Mouse (Mus musculus) midbrain, embryonic 12.5 days (tissue): ENCODE data around the gene Nsun4. TPM values are rescaled to one million over a fixed set of nuclear protein-coding genes. Genes with fewer than 3 reads are reported as not detected.

Experiments
- ATAC-seq: fragments of 200-750 bp; cut with Nextera tagmentation; 2 replicates; pipeline ENCODE4 v1.8.0; 2017; ENCODE audit warnings: low read depth, moderate TSS enrichment, moderate library complexity; ENCODE audit not compliant: low FRiP score
- H3K27ac ChIP-seq: fragments of 300-500 bp; sonication (generic); replicated peaks from 2 replicates; pipeline ENCODE4 v1.5.1; 2016; ENCODE audit warnings: mild to moderate bottlenecking
- H3K27me3 ChIP-seq: fragments of 300-500 bp; sonication (generic); 2 replicates; pipeline ENCODE4 v1.6.1; 2016; ENCODE audit warnings: mild to moderate bottlenecking
- H3K36me3 ChIP-seq: fragments of 300-500 bp; sonication (generic); 2 replicates; pipeline ENCODE4 v1.6.1; 2016
- H3K4me1 ChIP-seq: fragments of 300-500 bp; sonication (generic); 2 replicates; pipeline ENCODE4 v1.6.1; 2016
- H3K4me2 ChIP-seq: fragments of 300-500 bp; sonication (generic); replicated peaks from 2 replicates; pipeline ENCODE4 v1.6.1; 2016; ENCODE audit warnings: mild to moderate bottlenecking, moderate library complexity
- H3K4me3 ChIP-seq: fragments of 300-500 bp; sonication (generic); 2 replicates; pipeline ENCODE4 v1.5.1; 2016; ENCODE audit warnings: mild to moderate bottlenecking
- H3K9ac ChIP-seq: fragments of 300-500 bp; sonication (generic); replicated peaks from 2 replicates; pipeline ENCODE4 v1.6.1; 2016; ENCODE audit warnings: mild to moderate bottlenecking, moderate library complexity
- H3K9me3 ChIP-seq: fragments of 300-500 bp; sonication (generic); 2 replicates; pipeline ENCODE4 v1.6.1; 2016; ENCODE audit warnings: mild to moderate bottlenecking
- WGBS: fragments of 180-500 bp; shearing (Covaris S2); methylation state at CpG from one replicate; pipeline ENCODE4 v1.1.7; 2016; 5-methylcytosine and 5-hydroxymethylcytosine counted together
- polyA plus RNA-seq: library from polyadenylated mRNA; unstranded; fragments of >200 nt; fragmentation: Nextera tagmentation; extraction: Ambion mirVana; gene quantifications from 2 replicates; pipeline ENCODE4 v1.2.1, GENCODE M21; 2016

Nsun4 gene
- polyA plus RNA-seq, 1 experiment from 2014 or later = 20.7 TPM

DNA sequence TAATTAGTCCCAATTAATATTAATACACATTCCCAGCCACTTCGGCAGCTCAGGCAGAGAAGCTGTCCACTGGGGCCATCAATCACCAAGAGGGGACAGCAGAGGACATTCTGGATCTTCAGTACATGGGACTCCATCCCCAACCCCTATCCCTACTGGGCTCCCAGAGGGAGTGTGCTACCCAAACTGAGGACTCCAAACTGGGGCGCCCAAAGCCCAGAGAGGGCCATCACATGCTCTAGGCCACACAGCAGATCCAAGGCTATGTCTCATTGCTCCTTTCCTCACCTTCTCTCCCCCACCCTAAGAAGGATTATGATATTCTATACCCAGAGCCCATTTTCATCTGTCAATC lies 58.3 kb downstream of the Nsun4 start:
- no peaks in the 10 kb centered on the region for H3K36me3 ChIP-seq
- H3K27me3 ChIP-seq = peaks cover 13% of the 10 kb centered on the region; the same call in 1 of the 2 replicates
- WGBS = 74% methylated on average over 2 of the region's 2 CpGs
- H3K9ac ChIP-seq = no peak overlapping the region
- no peak overlapping the region for H3K4me3 ChIP-seq
- H3K4me2 ChIP-seq = no peak overlapping the region
- no peak overlapping the region for H3K27ac ChIP-seq
- no peaks in the 10 kb centered on the region for H3K4me1 ChIP-seq
- ATAC-seq = no peak
- 0 out of 2 replicates have a peak, but pooled peaks cover 4% of the 10 kb centered on the region for H3K9me3 ChIP-seq

DNA sequence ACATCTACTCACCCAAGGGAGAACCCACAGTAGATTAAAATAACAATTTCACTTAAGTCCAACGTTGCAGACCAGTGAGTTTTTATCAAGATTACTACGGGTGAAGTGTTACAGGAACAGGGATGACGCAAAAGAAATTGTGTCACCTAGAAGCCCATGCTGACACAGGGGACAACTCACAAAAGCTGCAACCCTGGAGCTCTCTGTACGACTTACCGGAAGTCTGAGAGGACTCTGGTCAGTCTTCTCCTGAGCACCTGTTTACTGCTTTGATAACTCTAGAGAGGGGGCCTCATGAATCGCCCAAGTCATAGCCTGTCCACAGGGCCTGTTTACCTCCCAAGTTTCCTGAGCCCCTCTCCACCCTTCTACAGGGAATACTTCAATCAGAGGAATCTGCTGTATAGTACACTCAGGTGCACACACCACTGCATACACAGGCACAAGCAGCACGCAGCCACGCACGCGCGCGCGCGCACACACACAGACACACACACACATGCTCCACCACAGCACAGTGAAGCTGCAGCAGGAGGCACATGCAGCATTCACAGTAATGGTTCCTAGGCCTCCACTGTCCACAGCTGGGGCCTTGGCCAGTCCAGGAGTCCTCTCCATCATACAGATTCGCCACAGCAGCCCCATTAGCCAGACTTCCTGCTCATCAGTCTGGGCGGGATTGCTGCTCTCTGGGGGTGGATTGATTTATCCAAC lies 58.9 kb downstream of the Nsun4 start:
- H3K27me3 ChIP-seq = peaks cover 13% of the 10 kb centered on the region; the same call in 1 of the 2 replicates
- no peak overlapping the region for H3K9ac ChIP-seq
- WGBS = 88% methylated on average over 16 of the region's 16 CpGs
- H3K9me3 ChIP-seq = 0 out of 2 replicates have a peak, but pooled peaks cover 4% of the 10 kb centered on the region
- no peak overlapping the region for H3K4me3 ChIP-seq
- no peaks in the 10 kb centered on the region for H3K36me3 ChIP-seq
- no peak overlapping the region for H3K27ac ChIP-seq
- H3K4me2 ChIP-seq = no peak overlapping the region
- no peaks in the 10 kb centered on the region for H3K4me1 ChIP-seq
- ATAC-seq = peak; percentile 54

DNA sequence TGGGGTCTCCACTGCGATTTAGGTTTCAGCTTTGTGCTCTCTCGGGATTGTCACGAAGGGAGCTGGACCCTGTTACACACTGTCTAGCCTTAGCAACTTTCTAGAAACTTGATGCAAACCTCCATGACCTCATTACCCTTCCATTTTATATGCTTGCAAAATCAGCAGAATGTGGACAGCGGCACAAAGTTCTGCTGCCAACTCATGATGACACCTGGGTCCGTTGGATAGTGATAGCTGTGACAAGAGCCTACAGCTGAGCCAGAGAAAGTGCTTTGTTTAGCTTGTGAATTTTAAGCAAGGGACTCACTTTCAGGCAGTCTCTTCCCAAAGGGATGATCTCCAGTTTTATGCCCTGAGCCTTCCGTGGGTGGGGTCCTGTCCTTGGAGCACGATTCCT lies 64.3 kb downstream of the Nsun4 start:
- 82% methylated on average over 7 of the region's 7 CpGs for WGBS
- H3K9ac ChIP-seq = no peak overlapping the region

DNA sequence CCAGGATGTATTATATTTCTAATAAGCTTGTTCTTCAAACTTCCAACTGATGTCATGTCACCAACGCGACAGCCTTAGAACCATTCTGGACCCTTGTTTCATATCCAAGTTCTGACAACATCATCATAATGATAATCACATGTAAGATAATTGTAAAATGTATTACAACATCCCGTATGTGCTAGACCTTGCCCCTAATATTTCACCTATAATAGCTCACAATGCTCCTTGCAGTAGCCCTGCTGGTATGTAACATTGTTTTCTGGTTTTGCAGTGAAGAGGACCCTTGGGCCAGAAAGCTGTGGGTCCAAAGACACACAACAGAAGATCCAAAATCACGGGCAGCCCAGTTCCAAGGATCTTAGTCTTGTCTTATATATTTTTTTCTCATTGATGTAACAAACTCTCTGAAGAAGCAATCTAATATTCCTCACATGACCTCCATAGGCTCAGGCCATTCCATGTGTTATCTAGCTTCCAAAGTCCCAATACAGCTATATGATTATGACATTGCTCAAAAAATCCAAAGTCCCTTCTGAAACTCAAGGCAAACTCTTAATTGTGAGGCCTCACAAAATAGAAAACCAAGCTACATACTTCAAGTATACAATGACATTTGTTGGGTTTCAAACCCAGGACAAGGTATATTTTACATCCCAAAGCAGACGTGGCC lies 65.7 kb downstream of the Nsun4 start:
- no peak overlapping the region for H3K27ac ChIP-seq
- 0 out of 2 replicates have a peak, but pooled peaks cover 4% of the 10 kb centered on the region for H3K4me1 ChIP-seq
- H3K27me3 ChIP-seq = peaks cover 25% of the 10 kb centered on the region
- no peak for ATAC-seq
- H3K4me3 ChIP-seq = no peak overlapping the region
- H3K36me3 ChIP-seq = no peaks in the 10 kb centered on the region
- H3K9ac ChIP-seq = no peak overlapping the region
- no peak overlapping the region for H3K4me2 ChIP-seq
- 0 out of 2 replicates have a peak, but pooled peaks cover 4% of the 10 kb centered on the region for H3K9me3 ChIP-seq
- 83% methylated on average over 5 of the region's 5 CpGs for WGBS

More for the DNA sequence above, 64.3 kb downstream of the Nsun4 start:
- H3K9me3 ChIP-seq = 0 out of 2 replicates have a peak, but pooled peaks cover 4% of the 10 kb centered on the region
- H3K27me3 ChIP-seq = peaks cover 16% of the 10 kb centered on the region
- H3K36me3 ChIP-seq = no peaks in the 10 kb centered on the region
- no peak overlapping the region for H3K4me3 ChIP-seq
- H3K4me1 ChIP-seq = 0 out of 2 replicates have a peak, but pooled peaks cover 1% of the 10 kb centered on the region
- ATAC-seq = no peak
- H3K4me2 ChIP-seq = no peak overlapping the region
- H3K27ac ChIP-seq = no peak overlapping the region

DNA sequence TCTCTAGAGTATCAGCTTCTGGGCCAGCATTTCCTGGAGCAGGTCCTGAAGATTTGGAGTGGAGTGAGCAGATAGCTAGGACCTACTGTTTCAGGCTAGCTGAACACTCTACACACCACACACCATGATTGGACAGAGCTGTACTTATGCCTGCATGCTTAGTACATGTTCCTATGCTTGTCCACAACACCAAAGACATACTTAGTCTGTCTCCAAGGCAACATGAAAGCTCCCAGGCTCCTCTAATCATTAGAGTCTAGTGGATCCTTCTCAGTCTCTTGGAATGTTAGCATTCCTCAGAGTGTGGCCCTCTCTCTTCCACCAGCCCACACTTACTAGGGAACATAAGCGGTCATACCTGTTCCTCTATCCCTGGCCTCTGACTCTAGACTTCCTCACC lies 66.2 kb downstream of the Nsun4 start:
- ATAC-seq = no peak
- H3K9me3 ChIP-seq = 0 out of 2 replicates have a peak, but pooled peaks cover 4% of the 10 kb centered on the region
- 0 out of 2 replicates have a peak, but pooled peaks cover 4% of the 10 kb centered on the region for H3K4me1 ChIP-seq
- WGBS = 96% methylated on average over 1 of the region's 1 CpGs
- H3K4me2 ChIP-seq = no peak overlapping the region
- H3K27ac ChIP-seq = no peak overlapping the region
- H3K27me3 ChIP-seq = peaks cover 25% of the 10 kb centered on the region
- H3K36me3 ChIP-seq = no peaks in the 10 kb centered on the region
- no peak overlapping the region for H3K4me3 ChIP-seq
- H3K9ac ChIP-seq = no peak overlapping the region

DNA sequence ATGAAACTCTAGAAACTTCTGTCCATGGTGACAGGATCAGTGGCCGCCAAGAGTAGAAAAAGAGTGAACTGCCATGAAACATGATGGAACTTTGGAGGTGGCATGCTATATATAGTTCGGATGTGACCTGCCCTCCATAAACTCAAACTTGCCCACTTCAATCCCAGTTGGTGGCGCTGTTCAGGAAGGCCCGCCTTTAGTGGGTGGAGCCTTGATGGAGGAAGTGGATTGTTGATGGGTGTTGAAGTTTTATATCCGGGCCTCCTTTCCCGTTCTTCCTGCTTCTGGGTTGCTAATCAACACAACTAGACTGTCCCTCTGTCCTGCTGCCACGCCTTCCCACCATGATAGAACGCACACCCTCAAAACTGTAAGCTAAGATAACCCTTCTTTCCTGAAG lies 68.7 kb downstream of the Nsun4 start:
- Histone ChIP-seq H3K36me3 (no peaks in the 10 kb centered on the region), H3K4me1 (peaks cover 10% of the 10 kb centered on the region; the same call in 1 of the 2 replicates), H3K4me2 (no peak overlapping the region), H3K9me3 (no peaks in the 10 kb centered on the region), H3K9ac (no peak overlapping the region), H3K27me3 (peaks cover 45% of the 10 kb centered on the region), H3K27ac (no peak overlapping the region), H3K4me3 (no peak overlapping the region)
- 42% methylated on average over 8 of the region's 8 CpGs for WGBS
- no peak for ATAC-seq

DNA sequence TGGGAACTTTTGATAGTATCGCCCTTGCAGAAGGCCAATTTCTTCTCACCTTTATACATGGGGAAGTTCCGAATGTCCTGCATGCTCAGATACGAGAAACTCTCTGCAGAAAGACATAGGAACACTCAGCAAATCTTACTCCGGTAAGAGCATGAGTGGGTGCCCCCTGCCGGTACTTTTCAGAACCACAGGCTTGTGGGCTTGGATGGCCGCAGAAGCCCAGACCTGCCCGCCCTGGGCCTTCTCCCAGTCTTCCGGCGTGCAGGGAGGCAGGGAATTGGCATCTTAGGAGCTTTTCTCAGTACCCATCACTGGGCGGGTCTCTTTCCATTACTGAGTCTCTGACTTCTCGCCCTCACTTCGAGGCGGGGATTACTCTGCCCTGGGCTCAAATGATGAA lies 69.6 kb downstream of the Nsun4 start:
- under 1% methylated on average over 13 of the region's 13 CpGs for WGBS
- H3K4me3 ChIP-seq = no peak overlapping the region
- peaks cover 54% of the 10 kb centered on the region for H3K27me3 ChIP-seq
- no peaks in the 10 kb centered on the region for H3K9me3 ChIP-seq
- no peaks in the 10 kb centered on the region for H3K36me3 ChIP-seq
- ATAC-seq = peak; percentile 42; the same call in 1 of the 2 replicates
- H3K4me1 ChIP-seq = peaks cover 19% of the 10 kb centered on the region
- no peak overlapping the region; the same call in 1 of the 2 replicates for H3K9ac ChIP-seq
- no peak overlapping the region for H3K27ac ChIP-seq
- peak overlapping the region; percentile 12; the same call in 1 of the 2 replicates for H3K4me2 ChIP-seq

Other genes starting within 250 kb of the Nsun4 start
- 4.6 and 6.3 TPM in 2 replicates for gene Mob3c, start 225.8 kb downstream of the Nsun4 start, polyA plus RNA-seq
- gene Mknk1, start 214.7 kb downstream of the Nsun4 start, polyA plus RNA-seq = 28.0 and 30.1 TPM in 2 replicates
- gene Kncn, start 169.5 kb downstream of the Nsun4 start, polyA plus RNA-seq = not detected in 2 replicates
- 0.42 and 0.50 TPM in 2 replicates for gene 6430628N08Rik, start 163.2 kb downstream of the Nsun4 start, polyA plus RNA-seq
- gene Dmbx1, start 114.0 kb downstream of the Nsun4 start, polyA plus RNA-seq = 18.2 and 18.3 TPM in 2 replicates
- gene Faah, start 36.0 kb downstream of the Nsun4 start, polyA plus RNA-seq = 4.5 and 5.5 TPM in 2 replicates
- 371 and 380 TPM in 2 replicates for gene Uqcrh, start 21.2 kb upstream of the Nsun4 start, polyA plus RNA-seq
- 69.6 and 71.2 TPM in 2 replicates for gene Lrrc41, start 21.4 kb upstream of the Nsun4 start, polyA plus RNA-seq
- gene Rad54l, start 69.8 kb upstream of the Nsun4 start, polyA plus RNA-seq = 44.8 and 46.5 TPM in 2 replicates
- 60.9 and 67.9 TPM in 2 replicates for gene Pomgnt1, start 70.0 kb upstream of the Nsun4 start, polyA plus RNA-seq
- gene Lurap1, start 97.5 kb upstream of the Nsun4 start, polyA plus RNA-seq = 1.8 and 1.9 TPM in 2 replicates
- gene Tspan1, start 113.7 kb upstream of the Nsun4 start, polyA plus RNA-seq = 0.09 TPM in 1 of 2 replicates, not detected in the other
- not detected in 2 replicates for gene 1700042G07Rik, start 119.5 kb upstream of the Nsun4 start, polyA plus RNA-seq
- gene Gm49337, start 119.5 kb upstream of the Nsun4 start, polyA plus RNA-seq = 0.13 TPM in 1 of 2 replicates, not detected in the other
- 117 and 127 TPM in 2 replicates for gene Pik3r3, start 167.7 kb upstream of the Nsun4 start, polyA plus RNA-seq